Mouse (Mus musculus) stomach, embryonic 16.5 days (tissue): ENCODE measurements around the gene Clcf1. TPM values are rescaled to one million over a fixed set of nuclear protein-coding genes. Genes with fewer than 3 reads are reported as not detected.

Source experiments
- ATAC-seq: fragments of 200-750 bp; cut with Nextera tagmentation; 2 replicates; pipeline ENCODE4 v1.8.0; 2017; ENCODE audit warnings: moderate number of reproducible peaks, moderate TSS enrichment; ENCODE audit not compliant: insufficient read depth, low FRiP score
- H3K27ac ChIP-seq: fragments of 300-500 bp; sonication (generic); 2 replicates; pipeline ENCODE4 v1.5.1; 2014; ENCODE audit warnings: low read length
- H3K27me3 ChIP-seq: fragments of 300-500 bp; sonication (generic); 2 replicates; pipeline ENCODE4 v1.6.1; 2014; ENCODE audit warnings: low read length, control low read depth, mixed read lengths; ENCODE audit not compliant: control insufficient read depth, insufficient read depth
- H3K36me3 ChIP-seq: fragments of 300-500 bp; sonication (generic); 2 replicates; pipeline ENCODE4 v1.6.1; 2014; ENCODE audit warnings: low read length; ENCODE audit not compliant: control insufficient read depth, insufficient read depth
- H3K4me1 ChIP-seq: fragments of 300-500 bp; sonication (generic); 2 replicates; pipeline ENCODE4 v1.6.1; 2014; ENCODE audit warnings: low read length, control low read depth, mixed read lengths; ENCODE audit not compliant: control insufficient read depth, insufficient read depth
- H3K4me2 ChIP-seq: fragments of 300-500 bp; sonication (generic); 2 replicates; pipeline ENCODE4 v1.6.1; 2014; ENCODE audit warnings: low read depth, low read length, mixed read lengths
- H3K4me3 ChIP-seq: fragments of 300-500 bp; sonication (generic); replicated peaks from 2 replicates; pipeline ENCODE4 v1.5.1; 2014; ENCODE audit warnings: mild to moderate bottlenecking, low read length
- H3K9ac ChIP-seq: fragments of 300-500 bp; sonication (generic); 2 replicates; pipeline ENCODE4 v1.6.1; 2014; ENCODE audit warnings: low read length
- H3K9me3 ChIP-seq: fragments of 300-500 bp; sonication (generic); replicated peaks from 2 replicates; pipeline ENCODE4 v1.6.1; 2016; ENCODE audit warnings: low read length, control low read depth; ENCODE audit not compliant: control insufficient read depth
- WGBS: fragments of 180-500 bp; shearing (Covaris S2); extraction: QIAGEN DNeasy Blood & Tissue Kit; methylation state at CpG from one replicate; pipeline ENCODE4 v1.1.7; 2014; 5-methylcytosine and 5-hydroxymethylcytosine counted together
- microRNA-seq: library from miRNA; unstranded; fragments of <30 nt; microRNA quantifications from one replicate; pipeline ENCODE4, GENCODE M21; 2016
- polyA plus RNA-seq: library from polyadenylated mRNA; unstranded; fragments of >200 nt; fragmentation: Nextera tagmentation; extraction: Ambion mirVana; gene quantifications from 2 replicates; pipeline ENCODE4 v1.2.1, GENCODE M21; 2015

Gene Clcf1
- polyA plus RNA-seq, 1 experiment from 2014 or later: 6.3 TPM

DNA sequence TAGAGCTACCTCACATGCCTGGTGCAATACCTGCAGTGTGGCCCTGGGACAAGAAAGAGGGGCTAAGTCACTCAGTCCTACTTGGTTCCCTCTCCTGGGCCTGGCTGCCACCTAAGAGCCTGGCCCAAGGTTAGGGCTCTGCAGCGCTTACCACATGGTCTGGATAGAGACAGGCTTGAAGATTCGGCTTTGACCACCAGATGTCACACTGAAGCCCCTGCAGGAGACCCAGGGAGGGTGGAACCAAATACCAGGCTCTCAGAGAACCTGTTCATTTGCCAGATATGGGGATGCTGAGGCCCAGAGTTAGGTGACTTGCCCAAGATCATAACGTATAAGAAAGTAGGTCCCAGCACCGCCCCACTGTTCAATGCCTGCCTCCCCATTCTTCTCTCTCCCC is 51.9 kb downstream of the Clcf1 start:
- H3K36me3 ChIP-seq: no peaks in the 10 kb centered on the region
- no peaks in the 10 kb centered on the region for H3K9me3 ChIP-seq
- ATAC-seq: no peak
- H3K9ac ChIP-seq: no peak overlapping the region
- H3K4me1 ChIP-seq: peaks cover 14% of the 10 kb centered on the region; the same call in 1 of the 2 replicates
- H3K4me2 ChIP-seq: no peak overlapping the region
- no peak overlapping the region for H3K27ac ChIP-seq
- WGBS: 62% methylated on average over 4 of the region's 4 CpGs
- H3K4me3 ChIP-seq: no peak overlapping the region
- H3K27me3 ChIP-seq: no peaks in the 10 kb centered on the region

DNA sequence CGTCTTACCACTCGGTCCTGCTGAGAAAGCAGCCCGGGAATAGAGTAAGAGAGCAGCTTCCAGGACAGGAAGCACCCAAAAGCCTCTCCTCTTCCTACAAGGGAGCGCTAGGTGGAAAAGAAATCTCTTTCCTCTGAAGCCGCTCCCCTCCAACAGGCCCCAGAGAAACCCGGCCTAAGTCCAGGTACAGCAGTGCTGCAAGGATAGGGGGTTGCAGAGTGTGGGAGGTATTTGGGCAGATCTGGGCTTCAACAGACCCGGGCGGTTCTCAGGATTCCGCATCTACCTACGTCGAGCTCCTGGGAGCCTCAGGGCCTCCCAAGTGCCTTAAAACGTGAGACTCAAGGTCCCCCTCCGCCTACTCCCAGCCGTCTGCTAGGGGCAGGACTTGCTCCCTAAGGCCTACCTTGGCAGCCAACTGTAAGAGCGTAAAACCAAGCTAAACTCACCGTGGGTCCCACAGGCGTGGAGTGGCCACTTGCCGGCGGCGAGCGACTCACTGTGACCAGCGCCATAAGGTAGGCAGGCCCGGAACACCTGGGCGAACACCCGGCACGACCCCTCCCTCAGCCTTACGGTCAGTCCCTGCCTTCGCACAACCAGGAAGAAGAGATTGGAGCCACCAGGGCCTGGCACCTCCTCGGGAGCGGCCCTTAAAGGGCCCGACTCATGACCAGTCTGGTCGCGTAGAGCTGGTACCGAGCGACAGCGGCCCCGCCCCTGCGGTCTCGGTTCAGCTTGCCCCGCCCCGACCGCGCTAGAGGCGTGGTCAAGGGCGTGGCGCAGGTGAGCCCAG is 54.7 kb downstream of the Clcf1 start, which contains the start of gene Ssh3:
TSS of gene Ssh3 (minus strand) at position 615 of the 796 bp plus-strand sequence.
- Histone ChIP-seq H3K4me3 (peak within 1 kb of the TSS; percentile 61), H3K4me2 (peak within 1 kb of the TSS; percentile 61), H3K9me3 (no peaks in the 10 kb centered on the region), H3K36me3 (no peaks in the 10 kb centered on the region), H3K27ac (peak within 1 kb of the TSS; percentile 79), H3K4me1 (peaks cover 7% of the 10 kb centered on the region; the same call in 1 of the 2 replicates), H3K9ac (peak within 1 kb of the TSS; percentile 79), H3K27me3 (no peaks in the 10 kb centered on the region)
- 6% methylated on average over 46 of the region's 46 CpGs for WGBS
- ATAC-seq: peak; percentile 93

DNA sequence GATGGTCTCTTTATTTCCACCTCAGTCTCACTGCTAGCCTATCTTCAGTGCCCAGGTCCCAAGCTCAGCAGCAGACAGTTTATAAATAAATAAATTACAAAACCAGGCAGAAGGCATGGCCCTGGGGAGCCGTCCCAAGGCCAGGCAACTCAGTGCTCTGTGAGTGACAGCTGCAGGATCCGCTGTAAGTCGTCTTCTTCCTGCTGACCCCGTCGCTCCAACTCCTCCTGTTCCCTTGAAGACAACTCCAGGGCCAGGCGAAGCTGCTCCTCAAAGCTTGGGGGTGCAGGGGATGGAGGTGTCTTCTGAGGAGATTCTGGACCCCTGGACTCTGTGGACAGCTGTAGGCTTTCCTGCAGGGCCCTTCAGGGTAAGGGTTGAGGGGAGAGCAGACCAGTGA is 56.1 kb downstream of the Clcf1 start:
- H3K27ac ChIP-seq: no peak overlapping the region
- WGBS: 74% methylated on average over 6 of the region's 6 CpGs
- no peak overlapping the region for H3K9ac ChIP-seq
- H3K27me3 ChIP-seq: no peaks in the 10 kb centered on the region
- no peaks in the 10 kb centered on the region for H3K36me3 ChIP-seq
- no peak overlapping the region for H3K4me3 ChIP-seq
- no peak overlapping the region for H3K4me2 ChIP-seq
- no peaks in the 10 kb centered on the region for H3K9me3 ChIP-seq
- H3K4me1 ChIP-seq: 0 out of 2 replicates have a peak, but pooled peaks cover 3% of the 10 kb centered on the region
- ATAC-seq: no peak

DNA sequence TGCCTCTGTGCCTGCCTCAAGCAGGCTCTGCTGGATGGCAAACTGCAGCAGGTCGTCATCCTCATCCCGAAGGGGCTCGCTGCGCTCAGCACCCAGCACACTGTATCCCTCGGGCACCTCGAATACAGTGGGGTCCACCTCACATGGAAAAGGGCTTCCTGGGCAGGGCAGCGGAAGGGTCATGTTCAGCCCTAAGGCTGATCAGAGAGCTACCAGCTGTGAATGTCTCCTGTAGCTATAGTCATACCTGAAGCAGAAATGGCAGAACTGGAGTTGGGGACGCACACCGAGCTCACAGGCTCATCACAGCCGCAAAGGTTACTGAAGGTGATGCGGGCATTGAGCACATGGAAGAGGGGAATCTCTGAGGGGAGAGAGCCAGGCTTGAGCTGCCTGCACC is 56.9 kb downstream of the Clcf1 start:
- Histone ChIP-seq H3K27me3 (no peaks in the 10 kb centered on the region), H3K9me3 (peaks cover 2% of the 10 kb centered on the region; the same call in 1 of the 2 replicates), H3K4me1 (0 out of 2 replicates have a peak, but pooled peaks cover 3% of the 10 kb centered on the region), H3K27ac (no peak overlapping the region), H3K4me3 (no peak overlapping the region), H3K4me2 (no peak overlapping the region), H3K9ac (no peak overlapping the region), H3K36me3 (no peaks in the 10 kb centered on the region)
- no peak for ATAC-seq
- WGBS: 94% methylated on average over 11 of the region's 11 CpGs

Small RNA genes within 50 kb of the gene (microRNA-seq; reads per million reads assigned to microRNA genes)
- gene Gm26115: not detected
- 0.66 reads per million for gene Mir6985

Other genes with a start within 250 kb of the Clcf1 start
- gene Aldh3b2, start 241.9 kb upstream of the Clcf1 start, polyA plus RNA-seq: 44.0 and 68.7 TPM in 2 replicates
- gene Acy3, start 227.7 kb upstream of the Clcf1 start, polyA plus RNA-seq: 7.8 and 10.2 TPM in 2 replicates
- gene Tbx10, start 221.5 kb upstream of the Clcf1 start, polyA plus RNA-seq: 0.17 TPM in 1 of 2 replicates, not detected in the other
- 30.5 and 31.3 TPM in 2 replicates for gene Nudt8, start 213.7 kb upstream of the Clcf1 start, polyA plus RNA-seq
- gene Gm49405, start 213.6 kb upstream of the Clcf1 start, polyA plus RNA-seq: 2.8 and 3.4 TPM in 2 replicates
- 3.8 and 4.8 TPM in 2 replicates for gene Doc2g, start 210.9 kb upstream of the Clcf1 start, polyA plus RNA-seq
- gene Ndufv1, start 201.4 kb upstream of the Clcf1 start, polyA plus RNA-seq: 222 and 223 TPM in 2 replicates
- gene Gstp1, start 176.3 kb upstream of the Clcf1 start, polyA plus RNA-seq: 793 and 833 TPM in 2 replicates
- gene Gstp2, start 168.2 kb upstream of the Clcf1 start, polyA plus RNA-seq: 24.2 and 28.7 TPM in 2 replicates
- gene Gstp3, start 154.7 kb upstream of the Clcf1 start, polyA plus RNA-seq: 5.3 and 6.1 TPM in 2 replicates
- 2.9 and 4.2 TPM in 2 replicates for gene Cabp2, start 132.7 kb upstream of the Clcf1 start, polyA plus RNA-seq
- gene Cdk2ap2, start 117.1 kb upstream of the Clcf1 start, polyA plus RNA-seq: 115 and 128 TPM in 2 replicates
- gene Pitpnm1, start 114.2 kb upstream of the Clcf1 start, polyA plus RNA-seq: 13.8 and 14.9 TPM in 2 replicates
- 86.9 and 90.8 TPM in 2 replicates for gene Aip, start 88.4 kb upstream of the Clcf1 start, polyA plus RNA-seq
- gene Gpr152, start 74.5 kb upstream of the Clcf1 start, polyA plus RNA-seq: not detected in 2 replicates
- 0.12 TPM in 1 of 2 replicates, not detected in the other for gene Cabp4, start 70.2 kb upstream of the Clcf1 start, polyA plus RNA-seq
- 176 and 182 TPM in 2 replicates for gene Coro1b, start 65.6 kb upstream of the Clcf1 start, polyA plus RNA-seq
- 5.8 and 6.2 TPM in 2 replicates for gene Ptprcap, start 60.6 kb upstream of the Clcf1 start, polyA plus RNA-seq
- 50.2 and 60.4 TPM in 2 replicates for gene Rps6kb2, start 50.9 kb upstream of the Clcf1 start, polyA plus RNA-seq
- gene Carns1, start 38.8 kb upstream of the Clcf1 start, polyA plus RNA-seq: 1.8 and 3.1 TPM in 2 replicates
- gene Tbc1d10c, start 23.0 kb upstream of the Clcf1 start, polyA plus RNA-seq: 3.6 and 3.8 TPM in 2 replicates
- gene Ppp1ca, start 22.2 kb upstream of the Clcf1 start, polyA plus RNA-seq: 727 and 779 TPM in 2 replicates
- 26.2 and 26.7 TPM in 2 replicates for gene Rad9a, start 12.6 kb upstream of the Clcf1 start, polyA plus RNA-seq
- gene AC109138.7, start 119 bp downstream of the Clcf1 start, polyA plus RNA-seq: not detected in 2 replicates
- 36.3 and 38.0 TPM in 2 replicates for gene Pold4, start 17.7 kb downstream of the Clcf1 start, polyA plus RNA-seq
- gene Ssh3, start 54.9 kb downstream of the Clcf1 start, polyA plus RNA-seq: 44.5 and 53.2 TPM in 2 replicates
- gene Ankrd13d, start 68.9 kb downstream of the Clcf1 start, polyA plus RNA-seq: 10.9 and 11.9 TPM in 2 replicates
- 18.0 and 20.0 TPM in 2 replicates for gene Grk2, start 92.0 kb downstream of the Clcf1 start, polyA plus RNA-seq
- 35.9 and 37.0 TPM in 2 replicates for gene Kdm2a, start 184.0 kb downstream of the Clcf1 start, polyA plus RNA-seq
- gene Rhod, start 225.2 kb downstream of the Clcf1 start, polyA plus RNA-seq: 24.3 and 36.4 TPM in 2 replicates